Mouse (Mus musculus) adrenal gland, postnatal 10 days (tissue): ENCODE results near the gene Xrcc6. TPM values are rescaled to one million over a fixed set of nuclear protein-coding genes. Genes with fewer than 3 reads are reported as not detected.

ENCODE experiments used
- DNase-seq: peaks from one replicate; pipeline ENCODE4 v3.0.0; 2021; ENCODE audit warnings: mixed read lengths
- total RNA-seq, 2 experiments: library from RNA; stranded (reverse); gene quantifications; 2 replicates each; pipeline ENCODE4 v1.2.3; 2021

The Xrcc6 gene
- total RNA-seq, 2 experiments from 2014 or later, result 122 to 139 TPM

DNA sequence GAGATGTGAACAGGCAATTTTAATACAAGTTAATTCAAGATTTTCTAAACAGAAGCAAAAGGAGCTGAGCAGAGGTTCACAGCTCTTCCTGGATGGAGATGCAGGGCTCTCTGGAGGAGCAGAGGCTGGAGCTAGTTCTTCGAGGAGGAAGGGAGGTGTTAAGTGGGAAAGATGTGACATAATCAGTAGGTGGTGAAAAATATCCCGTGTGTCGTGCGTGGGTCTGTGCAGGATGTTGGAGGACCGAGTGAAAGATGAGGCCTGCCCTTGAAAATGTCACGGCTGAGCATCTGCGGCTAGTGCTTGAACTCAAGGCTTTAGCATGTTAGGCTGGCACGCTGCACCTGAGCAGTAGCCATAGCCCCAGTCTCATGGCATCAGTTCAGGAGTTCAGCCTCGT lies 98.0 kb downstream of the Xrcc6 start:
- no peak for DNase-seq

DNA sequence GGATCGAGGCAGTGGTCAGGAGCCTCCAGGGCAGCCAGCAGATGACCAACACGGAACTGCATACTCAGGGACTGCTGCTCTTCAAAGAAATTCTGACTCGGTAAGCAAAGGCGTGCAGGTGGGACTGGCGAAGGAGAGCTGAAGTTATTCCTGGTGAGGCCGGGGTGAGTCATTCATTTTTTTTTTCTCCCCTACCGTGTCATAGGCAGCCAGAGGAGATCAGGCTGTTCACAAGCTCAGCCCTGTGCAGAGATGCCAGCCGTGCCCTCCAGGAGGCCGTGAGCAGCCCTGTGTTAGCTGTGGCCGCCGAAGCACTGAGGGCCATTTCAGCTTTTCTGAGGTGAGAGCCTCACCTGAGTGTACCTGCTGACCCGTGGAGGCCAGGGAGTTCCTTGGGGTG lies 98.5 kb downstream of the Xrcc6 start:
- peak; percentile 10 for DNase-seq

DNA sequence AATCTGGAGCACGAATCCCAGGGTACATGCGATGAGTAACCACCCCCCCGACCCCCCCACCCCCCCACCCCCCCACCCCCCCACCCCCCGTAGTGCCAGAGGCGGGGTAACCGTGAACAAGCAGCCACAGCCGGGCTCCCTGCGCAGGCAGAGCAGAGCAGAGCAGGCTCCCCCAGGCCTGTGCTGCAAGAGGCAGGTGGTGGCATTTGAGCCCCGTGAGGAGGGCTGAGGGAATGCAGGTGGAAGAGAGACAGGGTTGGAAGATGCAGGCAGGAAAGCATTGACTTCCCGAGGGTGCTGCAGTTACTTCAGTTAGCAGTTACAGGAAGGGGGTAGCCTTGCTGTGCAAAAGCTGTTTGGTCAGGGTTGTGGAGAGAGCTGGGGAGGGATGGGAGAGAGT lies 99.6 kb downstream of the Xrcc6 start:
- no peak for DNase-seq

Other genes starting within 250 kb of the Xrcc6 start
- 10 to 100 TPM; 73.2 to 78.2 TPM for gene Zc3h7b, start 242.8 kb upstream of the Xrcc6 start, total RNA-seq
- 10 to 100 TPM; 48.5 to 49.2 TPM for gene Rangap1, start 242.3 kb upstream of the Xrcc6 start, total RNA-seq
- gene Tef, start 185.4 kb upstream of the Xrcc6 start, total RNA-seq, result 10 to 100 TPM; 68.4 to 74.1 TPM
- 100 to 1,000 TPM; 108 to 183 TPM for gene Tob2, start 129.0 kb upstream of the Xrcc6 start, total RNA-seq
- 10 to 100 TPM; 58.8 to 62.9 TPM for gene Phf5a, start 115.9 kb upstream of the Xrcc6 start, total RNA-seq
- 1,000 to 10,000 TPM; 2,299 to 2,557 TPM for gene Aco2, start 115.5 kb upstream of the Xrcc6 start, total RNA-seq
- 10 to 100 TPM; 15.5 to 19.1 TPM for gene Polr3h, start 61.6 kb upstream of the Xrcc6 start, total RNA-seq
- 10 to 100 TPM; 16.9 to 27.9 TPM for gene Csdc2, start 51.1 kb upstream of the Xrcc6 start, total RNA-seq
- gene Pmm1, start 26.9 kb upstream of the Xrcc6 start, total RNA-seq, result 10 to 100 TPM; 81.4 to 94.8 TPM
- gene 1700029P11Rik, start 7.3 kb upstream of the Xrcc6 start, total RNA-seq, result not detected
- 10 to 100 TPM; 51.9 to 60.3 TPM for gene Desi1, start 46.0 kb downstream of the Xrcc6 start, total RNA-seq
- gene Snu13, start 59.8 kb downstream of the Xrcc6 start, total RNA-seq, result 10 to 100 TPM; 76.1 to 84.1 TPM
- gene 4930407I10Rik, start 71.3 kb downstream of the Xrcc6 start, total RNA-seq, result not detected
- gene Mei1, start 82.2 kb downstream of the Xrcc6 start, total RNA-seq, result 1 to 10 TPM in 1 of 2 experiments, under 1 TPM in 1; 0.93 to 2.0 TPM
- gene Ccdc134, start 140.1 kb downstream of the Xrcc6 start, total RNA-seq, result 1 to 10 TPM; 8.6 to 8.7 TPM
- gene Srebf2, start 159.3 kb downstream of the Xrcc6 start, total RNA-seq, result 10 to 100 TPM; 44.6 to 47.5 TPM
- under 1 TPM; 0.12 to 0.45 TPM for gene Shisa8, start 225.0 kb downstream of the Xrcc6 start, total RNA-seq
- gene Tnfrsf13c, start 236.5 kb downstream of the Xrcc6 start, total RNA-seq, result 1 to 10 TPM; 2.1 to 2.7 TPM